Mouse (Mus musculus) liver, adult 2 months (tissue): Measurements from ENCODE around the gene Cyth3. TPM values are rescaled to one million over a fixed set of nuclear protein-coding genes. Genes with fewer than 3 reads are reported as not detected.
A peak's percentile ranks its signal among the peaks of the same experiment; 100 is the strongest.

ENCODE experiments used
- DNase-seq: peaks from one replicate; pipeline ENCODE4 v3.0.0-alpha.2; 2011; ENCODE audit warnings: low read depth, low spot score; ENCODE audit errors: extremely low read depth
- H3K27ac ChIP-seq: fragments of 200-500 bp; replicated peaks from 2 replicates; pipeline ENCODE4 v1.5.1; 2012; ENCODE audit warnings: low read depth, mild to moderate bottlenecking, control low read depth, inconsistent platforms, low read length; ENCODE audit not compliant: insufficient read depth
- H3K27me3 ChIP-seq: fragments of 200-500 bp; 2 replicates; pipeline ENCODE4 v1.6.1; 2012; ENCODE audit warnings: mild to moderate bottlenecking, moderate library complexity, low read length, inconsistent platforms; ENCODE audit not compliant: control insufficient read depth, insufficient read depth
- H3K36me3 ChIP-seq: fragments of 200-500 bp; 2 replicates; pipeline ENCODE4 v1.6.1; 2012; ENCODE audit warnings: low read length, inconsistent platforms; ENCODE audit not compliant: control insufficient read depth, insufficient read depth
- H3K4me1 ChIP-seq: fragments of 200-500 bp; 2 replicates; pipeline ENCODE4 v1.6.1; 2011; ENCODE audit warnings: low read length; ENCODE audit not compliant: control insufficient read depth, insufficient read depth
- H3K4me3 ChIP-seq: fragments of 200-500 bp; 2 replicates; pipeline ENCODE4 v1.5.1; 2011; ENCODE audit warnings: low read depth, mild to moderate bottlenecking, control low read depth, low read length, moderate library complexity; ENCODE audit not compliant: insufficient read depth
- H3K79me2 ChIP-seq: fragments of 200-500 bp; 2 replicates; pipeline ENCODE4 v1.6.1; 2012; ENCODE audit warnings: inconsistent platforms, mild to moderate bottlenecking, low read length, moderate library complexity; ENCODE audit not compliant: control insufficient read depth, insufficient read depth
- H3K9ac ChIP-seq: fragments of 200-500 bp; 2 replicates; pipeline ENCODE4 v1.6.1; 2012; ENCODE audit warnings: low read depth, mild to moderate bottlenecking, control low read depth, inconsistent platforms, low read length
- CTCF ChIP-seq: fragments of 200-500 bp; IDR thresholded peaks from 2 replicates; pipeline ENCODE4 v1.5.1; 2011; ENCODE audit warnings: low read depth, low read length, control low read depth
- POLR2A ChIP-seq: fragments of 200-500 bp; IDR thresholded peaks from 2 replicates; pipeline ENCODE4 v1.6.1; 2011; ENCODE audit warnings: low read length, control low read depth; ENCODE audit not compliant: insufficient read depth; ENCODE audit errors: extremely low read depth
- WGBS: fragments of 180-500 bp; shearing (Covaris S2); methylation state at CpG from one replicate; pipeline ENCODE4 v1.1.7; 2018; 5-methylcytosine and 5-hydroxymethylcytosine counted together
- polyA plus RNA-seq: library from polyadenylated mRNA; depleted of rRNA; stranded (reverse); fragments of >200 nt; gene quantifications from 2 replicates; pipeline ENCODE4 v1.2.3, GENCODE M21; 2012
- total RNA-seq: library from RNA; depleted of rRNA; stranded (reverse); fragments of >200 nt; gene quantifications from 2 replicates; pipeline ENCODE4 v1.2.3, GENCODE M21; 2014

Cyth3 gene
- total and polyA plus RNA-seq, 2 experiments: 2.9 to 4.4 TPM

GRCm38 (mm10) chr5:143655511-143655943, 33.3 kb downstream of the Cyth3 start:
- TF ChIP-seq CTCF (no peak), POLR2A (no peak)
- Histone ChIP-seq H3K4me3 (no peak overlapping the region), H3K9ac (no peak overlapping the region), H3K36me3 (no peaks in the 10 kb centered on the region), H3K79me2 (peaks cover 5% of the 10 kb centered on the region; the same call in 1 of the 2 replicates), H3K27me3 (no peaks in the 10 kb centered on the region), H3K4me1 (0 out of 2 replicates have a peak, but pooled peaks cover 2% of the 10 kb centered on the region), H3K27ac (peak overlapping the region; percentile 29; the same call in 1 of the 2 replicates)
- 70% methylated on average over 4 of the region's 4 CpGs for WGBS
- no peak for DNase-seq

DNA sequence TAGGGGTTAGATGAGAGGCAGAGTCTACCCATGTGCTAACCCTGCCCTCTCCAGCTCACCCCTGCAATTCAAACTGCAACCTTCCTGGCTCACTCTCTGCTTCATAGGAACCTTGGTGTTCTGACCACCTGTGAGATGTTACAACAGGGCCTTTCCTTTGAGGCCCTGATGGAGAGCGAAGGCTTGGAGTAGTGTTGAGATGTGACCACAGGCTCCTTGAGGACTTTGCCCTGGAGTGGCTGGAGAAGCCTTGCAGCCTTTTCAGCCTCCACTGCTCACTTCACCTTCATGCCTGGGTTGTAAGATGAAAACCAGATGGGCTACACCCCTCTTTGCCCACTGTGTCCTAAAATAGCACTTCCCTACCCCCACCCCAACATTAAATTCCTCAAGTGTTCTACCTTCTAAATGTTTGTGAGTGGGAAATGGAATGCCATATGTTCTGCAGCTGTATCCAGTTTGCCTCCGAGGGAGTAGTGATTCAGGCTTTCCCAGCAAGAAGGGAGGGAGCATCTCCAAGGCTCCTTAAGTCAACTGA, 34.5 kb downstream of the Cyth3 start:
- Histone ChIP-seq H3K27ac (no peak overlapping the region), H3K79me2 (peaks cover 5% of the 10 kb centered on the region; the same call in 1 of the 2 replicates), H3K4me1 (peaks cover 4% of the 10 kb centered on the region; the same call in 1 of the 2 replicates), H3K9ac (no peak overlapping the region), H3K4me3 (no peak overlapping the region), H3K27me3 (no peaks in the 10 kb centered on the region), H3K36me3 (no peaks in the 10 kb centered on the region)
- no peak for DNase-seq
- WGBS: 94% methylated on average over 2 of the region's 2 CpGs
- TF ChIP-seq CTCF: no peak
- TF ChIP-seq POLR2A: no peak

GRCm38 (mm10) chr5:143659021-143659523, 36.8 kb downstream of the Cyth3 start:
- WGBS: 82% methylated on average over 8 of the region's 8 CpGs
- TF ChIP-seq CTCF (no peak), POLR2A (no peak)
- no peaks in the 10 kb centered on the region for H3K27me3 ChIP-seq
- H3K36me3 ChIP-seq: no peaks in the 10 kb centered on the region
- no peak overlapping the region for H3K9ac ChIP-seq
- H3K4me1 ChIP-seq: peaks cover 4% of the 10 kb centered on the region; the same call in 1 of the 2 replicates
- H3K27ac ChIP-seq: no peak overlapping the region
- no peak overlapping the region for H3K4me3 ChIP-seq
- H3K79me2 ChIP-seq: peaks cover 2% of the 10 kb centered on the region; the same call in 1 of the 2 replicates
- no peak for DNase-seq

DNA sequence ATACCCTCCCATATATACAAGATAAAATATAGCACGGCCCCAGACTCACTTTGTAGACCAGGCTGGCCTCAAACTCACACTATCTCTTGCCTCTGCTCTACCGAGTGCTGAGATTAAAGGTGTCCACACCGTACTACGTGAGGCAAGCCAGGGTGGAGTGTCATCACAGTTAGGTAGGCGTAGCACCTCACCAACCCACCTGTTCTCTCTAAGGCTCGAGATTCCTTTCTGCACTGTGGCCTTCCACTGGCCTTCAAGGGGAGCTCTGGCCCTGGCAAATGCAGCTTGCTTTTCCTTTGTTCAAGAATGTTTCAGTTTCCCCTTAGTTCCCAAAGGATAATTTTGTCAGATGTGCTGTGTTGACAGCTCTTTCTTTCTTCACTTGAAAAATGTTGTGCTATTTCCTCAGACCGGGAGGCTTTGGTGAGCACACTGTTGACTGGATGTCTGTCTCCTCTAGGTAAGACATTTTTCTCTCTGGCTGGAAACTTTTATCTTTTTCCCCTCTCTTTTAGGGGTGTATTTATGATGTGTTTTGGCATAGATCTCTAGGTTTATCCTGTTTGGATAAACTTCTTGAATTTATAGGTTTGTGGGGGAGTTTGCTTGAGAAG, 40.9 kb downstream of the Cyth3 start:
- Histone ChIP-seq H3K9ac (no peak overlapping the region), H3K4me1 (peaks cover 4% of the 10 kb centered on the region; the same call in 1 of the 2 replicates), H3K4me3 (no peak overlapping the region), H3K79me2 (peaks cover 2% of the 10 kb centered on the region; the same call in 1 of the 2 replicates), H3K36me3 (no peaks in the 10 kb centered on the region), H3K27me3 (no peaks in the 10 kb centered on the region), H3K27ac (no peak overlapping the region)
- 81% methylated on average over 7 of the region's 7 CpGs for whole genome bisulfite sequencing
- no peak for DNase-seq
- TF ChIP-seq POLR2A: no peak

DNA sequence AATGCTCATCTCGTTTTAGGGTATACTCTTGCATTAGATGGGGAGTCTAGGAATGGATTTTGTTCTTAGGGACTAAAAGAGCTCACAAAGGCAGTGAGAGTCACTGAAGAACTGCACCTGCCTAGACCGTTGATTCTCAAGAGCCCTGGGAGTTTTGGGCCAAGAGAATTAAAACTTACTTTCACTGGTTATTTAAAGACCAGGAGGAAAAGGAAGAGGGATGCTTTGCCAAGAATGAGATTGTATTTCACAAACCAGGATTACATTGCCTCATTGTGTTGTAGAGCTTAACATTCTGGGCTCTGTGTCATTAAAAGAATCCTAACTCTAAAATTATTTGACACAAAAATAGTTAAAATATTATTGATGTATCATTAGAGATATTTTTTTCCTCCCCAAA, 43.3 kb downstream of the Cyth3 start:
- Histone ChIP-seq H3K4me3 (no peak overlapping the region), H3K79me2 (peaks cover 2% of the 10 kb centered on the region; the same call in 1 of the 2 replicates), H3K9ac (no peak overlapping the region), H3K4me1 (peaks cover 4% of the 10 kb centered on the region), H3K36me3 (no peaks in the 10 kb centered on the region), H3K27ac (no peak overlapping the region), H3K27me3 (no peaks in the 10 kb centered on the region)
- TF ChIP-seq POLR2A: no peak
- no peak for TF ChIP-seq CTCF
- WGBS: 78% methylated on average over 2 of the region's 2 CpGs
- no peak for DNase-seq

GRCm38 (mm10) chr5:143666015-143666414, 43.8 kb downstream of the Cyth3 start:
- no peak overlapping the region for H3K4me3 ChIP-seq
- 75% methylated on average over 1 of the region's 1 CpGs for WGBS
- H3K27me3 ChIP-seq: no peaks in the 10 kb centered on the region
- no peak for DNase-seq
- H3K4me1 ChIP-seq: peaks cover 4% of the 10 kb centered on the region
- H3K9ac ChIP-seq: no peak overlapping the region
- no peaks in the 10 kb centered on the region for H3K36me3 ChIP-seq
- TF ChIP-seq CTCF (no peak), POLR2A (no peak)
- no peak overlapping the region for H3K27ac ChIP-seq
- H3K79me2 ChIP-seq: peaks cover 2% of the 10 kb centered on the region; the same call in 1 of the 2 replicates
